In the genomic region with DNA sequence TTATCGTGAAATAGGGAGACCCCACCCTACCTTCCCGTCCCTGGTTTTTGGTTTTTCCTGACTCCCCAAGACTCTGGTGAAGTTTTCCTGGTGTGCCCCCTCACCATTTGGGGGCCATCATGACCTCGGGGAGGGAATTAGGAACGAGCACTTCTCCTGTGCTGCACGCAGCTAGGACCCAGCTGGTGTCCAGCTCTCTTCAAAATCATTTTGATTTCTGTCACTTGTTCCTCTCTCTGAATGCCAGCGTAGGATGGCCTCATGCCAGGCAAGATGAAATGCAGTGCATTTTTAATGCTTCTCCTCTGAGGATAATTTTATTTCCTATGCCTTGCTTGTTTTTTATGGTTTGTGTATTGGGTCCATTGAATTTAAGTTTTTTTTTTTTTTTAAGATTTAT, we compare ENCODE assay signal across 12 mouse cellular contexts. TPM values are rescaled to one million over a fixed set of nuclear protein-coding genes. Genes with fewer than 3 reads are reported as not detected.
A peak's percentile ranks its signal among the peaks of the same experiment; 100 is the strongest.
DNase-seq lines count a peak whose midpoint lies in the region; ATAC-seq and TF ChIP-seq lines count a peak whose summit lies in the region.
"Had no signal": no experiment of that assay in that cellular context is flagged by ENCODE, and none has a peak within 500 bp of the region (broad histone marks: within the 10 kb centered on the region; RNA-seq: fewer than 3 reads in every experiment).

No protein-coding gene starts in this region.

- peak overlapping the region; percentile 54; the same call in 1 of the 2 replicates for H3K27ac ChIP-seq in intestine, embryonic 14.5 days (ENCODE audit: low read depth)
- H3K27ac ChIP-seq in intestine, postnatal 0 days (ENCODE audit: low read depth, low read length) = no peak overlapping the region
- H3K27ac ChIP-seq in embryonic facial prominence, embryonic 15.5 days (replicated peaks) = 0 out of 2 replicates have a peak overlapping the region, but pooled peaks have one; percentile 22
- H3K27ac ChIP-seq in midbrain, embryonic 16.5 days (ENCODE audit: low read length) = peak overlapping the region; percentile 40; the same call in 1 of the 2 replicates

- TF ChIP-seq CTCF in intestine, postnatal 0 days (IDR thresholded peaks at IDR 0.05; ENCODE audit: low read depth) = no peak

- 87% methylated on average over 6 of the region's 6 CpGs for WGBS in intestine, embryonic 14.5 days
- 87% methylated on average over 6 of the region's 6 CpGs for WGBS in intestine, postnatal 0 days
- 82% methylated on average over 6 of the region's 6 CpGs for WGBS in embryonic facial prominence, embryonic 15.5 days
- WGBS in midbrain, embryonic 16.5 days = 72% methylated on average over 6 of the region's 6 CpGs

- no peak overlapping the region for H3K4me3 ChIP-seq in intestine, embryonic 14.5 days (ENCODE audit: low read depth, low read length)
- no peak overlapping the region for H3K4me3 ChIP-seq in intestine, postnatal 0 days (ENCODE audit: low read depth, low read length)
- no peak overlapping the region for H3K4me3 ChIP-seq in embryonic facial prominence, embryonic 15.5 days (replicated peaks)
- H3K4me3 ChIP-seq in midbrain, embryonic 16.5 days (ENCODE audit: low read depth, low read length) = no peak overlapping the region

- peak overlapping the region; percentile 76 for H3K4me2 ChIP-seq in intestine, embryonic 14.5 days (ENCODE audit: low read length)
- H3K4me2 ChIP-seq in intestine, postnatal 0 days (replicated peaks; ENCODE audit: low read depth) = no peak overlapping the region
- no peak overlapping the region for H3K4me2 ChIP-seq in embryonic facial prominence, embryonic 15.5 days (replicated peaks)
- H3K4me2 ChIP-seq in midbrain, embryonic 16.5 days (ENCODE audit: low read length) = no peak overlapping the region

- peaks cover 27% of the 10 kb centered on the region for H3K36me3 ChIP-seq in intestine, embryonic 14.5 days (ENCODE audit: control insufficient read depth, insufficient read depth, low read length)
- peaks cover 14% of the 10 kb centered on the region for H3K36me3 ChIP-seq in intestine, postnatal 0 days (ENCODE audit: control insufficient read depth, insufficient read depth)
- peaks cover 29% of the 10 kb centered on the region for H3K36me3 ChIP-seq in embryonic facial prominence, embryonic 15.5 days
- H3K36me3 ChIP-seq in midbrain, embryonic 16.5 days (ENCODE audit: control insufficient read depth, insufficient read depth, low read length) = 0 out of 2 replicates have a peak, but pooled peaks cover 3% of the 10 kb centered on the region

- no peak for ATAC-seq in intestine, embryonic 14.5 days (replicated peaks; ENCODE audit: low FRiP score, low TSS enrichment, low read depth)
- no peak for ATAC-seq in intestine, postnatal 0 days
- no peak for ATAC-seq in embryonic facial prominence, embryonic 15.5 days (ENCODE audit: insufficient number of reproducible peaks, low FRiP score, low TSS enrichment, low read depth)
- no peak for ATAC-seq in midbrain, embryonic 16.5 days

- peak overlapping the region; percentile 16; the same call in 1 of the 2 replicates for H3K9ac ChIP-seq in intestine, embryonic 14.5 days (ENCODE audit: low read length)
- H3K9ac ChIP-seq in intestine, postnatal 0 days (ENCODE audit: low read depth, low read length) = no peak overlapping the region
- H3K9ac ChIP-seq in embryonic facial prominence, embryonic 15.5 days = no peak overlapping the region
- no peak overlapping the region for H3K9ac ChIP-seq in midbrain, embryonic 16.5 days (ENCODE audit: low read depth, low read length)

- H3K4me1 ChIP-seq in intestine, embryonic 14.5 days (replicated peaks; ENCODE audit: control insufficient read depth, insufficient read depth, low read length) = peaks cover 16% of the 10 kb centered on the region
- 0 out of 2 replicates have a peak, but pooled peaks cover 4% of the 10 kb centered on the region for H3K4me1 ChIP-seq in intestine, postnatal 0 days (replicated peaks; ENCODE audit: control insufficient read depth, insufficient read depth, low read length)
- H3K4me1 ChIP-seq in embryonic facial prominence, embryonic 15.5 days = peaks cover 21% of the 10 kb centered on the region
- H3K4me1 ChIP-seq in midbrain, embryonic 16.5 days (ENCODE audit: control insufficient read depth, insufficient read depth, low read length) = peaks cover 20% of the 10 kb centered on the region

- no peak for DNase-seq in intestine, embryonic 14.5 days (ENCODE audit: low spot score)
- peak; percentile 57 for DNase-seq in cerebellum, adult 9-11 months
- no peak for DNase-seq in urinary bladder, adult 2 months (ENCODE audit: low spot score)
- no peak for DNase-seq in urinary bladder, postnatal 14 days (ENCODE audit: low spot score)
- DNase-seq: embryo, embryonic 11 days; heart, postnatal 14 days; kidney, postnatal 36 days; spleen, adult 18-20 months; thymus, postnatal 14 days had no signal

- no peaks in the 10 kb centered on the region for H3K9me3 ChIP-seq in intestine, embryonic 14.5 days (ENCODE audit: control insufficient read depth, low read length)
- H3K9me3 ChIP-seq in intestine, postnatal 0 days (ENCODE audit: control insufficient read depth) = no peaks in the 10 kb centered on the region
- H3K9me3 ChIP-seq in embryonic facial prominence, embryonic 15.5 days (replicated peaks) = no peaks in the 10 kb centered on the region
- no peaks in the 10 kb centered on the region for H3K9me3 ChIP-seq in midbrain, embryonic 16.5 days (replicated peaks; ENCODE audit: control insufficient read depth, low read length, poor library complexity, severe bottlenecking)

- no peaks in the 10 kb centered on the region for H3K27me3 ChIP-seq in intestine, embryonic 14.5 days (replicated peaks; ENCODE audit: control insufficient read depth, insufficient read depth, low read length)
- no peaks in the 10 kb centered on the region for H3K27me3 ChIP-seq in intestine, postnatal 0 days (replicated peaks; ENCODE audit: control insufficient read depth, insufficient read depth, low read length)
- no peaks in the 10 kb centered on the region for H3K27me3 ChIP-seq in embryonic facial prominence, embryonic 15.5 days
- H3K27me3 ChIP-seq in midbrain, embryonic 16.5 days (ENCODE audit: control insufficient read depth, insufficient read depth, low read depth, low read length) = no peaks in the 10 kb centered on the region

RNA-seq across cellular contexts. Expression of a gene that starts 2.0 kb away (rescaled TPM):
- 386 and 427 TPM in 2 replicates for polyA plus RNA-seq in intestine, embryonic 14.5 days (2014; fragmentation: Nextera tagmentation; extraction: Ambion mirVana)
- polyA plus RNA-seq in intestine, postnatal 0 days (2015; fragmentation: Nextera tagmentation; extraction: Ambion mirVana) = 534 and 558 TPM in 2 replicates
- polyA plus RNA-seq in embryonic facial prominence, embryonic 15.5 days (2015; fragmentation: Nextera tagmentation; extraction: Ambion mirVana) = 271 and 272 TPM in 2 replicates
- 400 and 424 TPM in 2 replicates for polyA plus RNA-seq in midbrain, embryonic 16.5 days (2015; fragmentation: Nextera tagmentation; extraction: Ambion mirVana)
- polyA plus RNA-seq in urinary bladder, adult 2 months (2012; rRNA removed) = 219 and 221 TPM in 2 replicates

RNA-seq across cellular contexts. Expression of a gene that starts 2.2 kb away (rescaled TPM):
- polyA plus RNA-seq in intestine, embryonic 14.5 days (2014; fragmentation: Nextera tagmentation; extraction: Ambion mirVana) = 49.1 and 53.1 TPM in 2 replicates
- polyA plus RNA-seq in intestine, postnatal 0 days (2015; fragmentation: Nextera tagmentation; extraction: Ambion mirVana) = 11.7 and 12.5 TPM in 2 replicates
- 32.7 and 34.9 TPM in 2 replicates for polyA plus RNA-seq in embryonic facial prominence, embryonic 15.5 days (2015; fragmentation: Nextera tagmentation; extraction: Ambion mirVana)
- 38.5 and 43.7 TPM in 2 replicates for polyA plus RNA-seq in midbrain, embryonic 16.5 days (2015; fragmentation: Nextera tagmentation; extraction: Ambion mirVana)
- 20.5 and 26.7 TPM in 2 replicates for polyA plus RNA-seq in urinary bladder, adult 2 months (2012; rRNA removed)

RNA-seq across cellular contexts. Expression of a gene that starts 42.6 kb away (rescaled TPM):
- 39.4 and 43.5 TPM in 2 replicates for polyA plus RNA-seq in intestine, embryonic 14.5 days (2014; fragmentation: Nextera tagmentation; extraction: Ambion mirVana)
- 10.3 and 11.2 TPM in 2 replicates for polyA plus RNA-seq in intestine, postnatal 0 days (2015; fragmentation: Nextera tagmentation; extraction: Ambion mirVana)
- polyA plus RNA-seq in embryonic facial prominence, embryonic 15.5 days (2015; fragmentation: Nextera tagmentation; extraction: Ambion mirVana) = 26.6 and 28.2 TPM in 2 replicates
- 18.8 and 25.0 TPM in 2 replicates for polyA plus RNA-seq in midbrain, embryonic 16.5 days (2015; fragmentation: Nextera tagmentation; extraction: Ambion mirVana)
- polyA plus RNA-seq in urinary bladder, adult 2 months (2012; rRNA removed) = 21.4 and 23.1 TPM in 2 replicates
